Mouse (Mus musculus): Measurements from ENCODE around the gene Gm4869. TPM values are rescaled to one million over a fixed set of nuclear protein-coding genes. Genes with fewer than 3 reads are reported as not detected.
"Not testable (repeated sequence)": the region's sequence is repeated elsewhere in the genome, so short reads cannot be mapped to it uniquely, and the experiment has no call there.

Gm4869 gene
- total and polyA plus RNA-seq, 2 experiments from 2014 or later, result not detected

DNA sequence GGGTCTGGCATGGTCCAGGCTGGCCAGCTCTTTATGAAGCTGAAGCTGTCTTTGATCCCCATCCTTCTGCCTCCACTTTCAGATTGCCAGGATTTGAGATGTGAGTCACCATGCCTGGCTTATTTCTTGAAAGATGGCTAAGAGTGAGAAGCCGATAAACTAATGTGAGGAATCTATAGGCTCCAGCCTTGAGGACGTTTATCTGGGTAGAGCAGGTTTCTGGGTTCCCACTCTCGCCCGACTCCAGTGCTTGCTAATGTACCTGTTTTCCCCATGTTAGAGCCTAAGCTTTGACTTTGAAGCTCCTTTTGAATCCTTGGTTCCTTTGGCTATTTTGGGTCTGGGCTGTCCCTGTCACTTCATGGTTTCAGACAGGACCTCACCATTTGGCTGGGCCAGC lies 24.8 kb upstream of the Gm4869 start:
- WGBS, result 77% methylated on average over 4 of the region's 4 CpGs
- Histone ChIP-seq H3K9me3 (ENCODE audit: low read length) (no peaks in the 10 kb centered on the region), H3K4me2 (ENCODE audit: low read depth, low read length, poor library complexity, severe bottlenecking) (peak overlapping the region; percentile 74), H3K27me3 (ENCODE audit: insufficient read depth, low read length) (no peaks in the 10 kb centered on the region), H3K9ac (replicated peaks; ENCODE audit: low read length, poor library complexity, severe bottlenecking) (peak overlapping the region; percentile 99; the same call in 1 of the 2 replicates), H3K4me1 (ENCODE audit: insufficient read depth, low read length) (peaks cover 12% of the 10 kb centered on the region; the same call in 1 of the 2 replicates), H3K27ac (ENCODE audit: low read depth, low read length) (no peak overlapping the region), H3K4me3 (ENCODE audit: low read depth, low read length) (peak overlapping the region; percentile 99), H3K36me3 (ENCODE audit: insufficient read depth, low read length) (no peaks in the 10 kb centered on the region)
- TF ChIP-seq CTCF (IDR thresholded peaks at IDR 0.05), result no peak
- ATAC-seq (ENCODE audit: low FRiP score), result no peak
- DNase-seq (ENCODE audit: low spot score), result no peak

DNA sequence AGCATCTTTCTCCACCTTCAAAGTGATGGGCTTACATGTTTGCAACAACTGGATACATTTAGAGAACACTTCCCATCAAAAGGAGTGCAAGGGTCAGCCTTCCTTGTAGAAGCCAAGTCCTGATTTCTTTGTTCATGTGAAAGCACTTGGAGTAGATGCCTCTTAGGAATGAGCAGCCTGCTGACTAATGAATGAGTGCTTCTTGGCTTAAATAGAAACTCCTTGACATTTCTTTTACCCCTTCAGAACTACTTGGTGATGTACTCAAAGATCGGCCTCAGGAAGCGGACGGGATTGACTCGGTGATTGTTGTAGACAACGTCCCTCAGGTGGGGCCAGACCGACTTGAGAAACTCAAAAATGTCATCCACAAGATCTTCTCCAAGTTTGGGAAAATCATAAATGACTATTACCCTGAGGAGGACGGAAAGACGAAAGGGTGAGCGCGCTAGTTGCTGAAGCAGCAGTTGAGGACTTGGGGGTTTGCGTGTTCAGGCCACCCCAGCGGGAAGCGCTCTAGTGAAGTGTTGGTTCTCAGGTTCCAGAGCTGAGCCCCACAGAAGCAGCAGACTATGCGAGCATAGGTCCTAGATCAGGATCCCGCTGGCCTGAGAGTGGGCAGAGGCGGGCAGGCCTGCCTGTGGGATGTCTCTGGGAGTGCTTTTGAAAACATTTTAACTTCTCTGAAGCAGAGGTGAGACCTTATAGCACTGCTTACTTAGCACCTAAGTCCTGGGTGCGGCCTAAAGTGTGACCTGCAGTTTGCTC lies 20.2 kb upstream of the Gm4869 start:
- H3K4me2 ChIP-seq (ENCODE audit: low read depth, low read length, poor library complexity, severe bottlenecking), result no peak overlapping the region
- WGBS, result 93% methylated on average over 17 of the region's 17 CpGs
- ATAC-seq (ENCODE audit: low FRiP score) (no peak), DNase-seq (ENCODE audit: low spot score) (no peak)
- peaks cover 36% of the 10 kb centered on the region for H3K36me3 ChIP-seq (ENCODE audit: insufficient read depth, low read length)
- no peak overlapping the region for H3K27ac ChIP-seq (ENCODE audit: low read depth, low read length)
- H3K9ac ChIP-seq (replicated peaks; ENCODE audit: low read length, poor library complexity, severe bottlenecking), result no peak overlapping the region
- no peak overlapping the region for H3K4me3 ChIP-seq (ENCODE audit: low read depth, low read length)
- TF ChIP-seq CTCF (IDR thresholded peaks at IDR 0.05), result no peak
- peaks cover 11% of the 10 kb centered on the region; the same call in 1 of the 2 replicates for H3K4me1 ChIP-seq (ENCODE audit: insufficient read depth, low read length)
- no peaks in the 10 kb centered on the region for H3K9me3 ChIP-seq (ENCODE audit: low read length)
- H3K27me3 ChIP-seq (ENCODE audit: insufficient read depth, low read length), result no peaks in the 10 kb centered on the region

DNA sequence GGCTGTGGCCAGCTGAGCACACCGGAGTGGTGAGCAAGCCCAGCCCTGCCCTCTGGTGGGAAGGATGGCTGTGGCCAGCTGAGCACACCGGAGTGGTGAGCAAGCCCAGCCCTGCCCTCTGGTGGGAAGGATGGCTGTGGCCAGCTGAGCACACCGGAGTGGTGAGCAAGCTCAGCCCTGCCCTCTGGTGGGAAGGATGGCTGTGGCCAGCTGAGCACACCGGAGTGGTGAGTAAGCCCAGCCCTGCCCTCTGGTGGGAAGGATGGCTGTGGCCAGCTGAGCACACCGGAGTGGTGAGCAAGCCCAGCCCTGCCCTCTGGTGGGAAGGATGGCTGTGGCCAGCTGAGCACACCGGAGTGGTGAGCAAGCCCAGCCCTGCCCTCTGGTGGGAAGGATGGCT lies 6.3 kb upstream of the Gm4869 start:
- not testable (repeated sequence) for H3K4me2 ChIP-seq (ENCODE audit: low read depth, low read length, poor library complexity, severe bottlenecking); H3K4me1 ChIP-seq (ENCODE audit: insufficient read depth, low read length); ATAC-seq (ENCODE audit: low FRiP score); H3K9ac ChIP-seq (replicated peaks; ENCODE audit: low read length, poor library complexity, severe bottlenecking); H3K27ac ChIP-seq (ENCODE audit: low read depth, low read length); H3K4me3 ChIP-seq (ENCODE audit: low read depth, low read length); H3K27me3 ChIP-seq (ENCODE audit: insufficient read depth, low read length); H3K9me3 ChIP-seq (ENCODE audit: low read length); DNase-seq (ENCODE audit: low spot score)
- WGBS, result 93% methylated on average over 2 of the region's 6 CpGs
- H3K36me3 ChIP-seq (ENCODE audit: insufficient read depth, low read length), result peaks cover 70% of the 10 kb centered on the region
- peak; percentile 40 for TF ChIP-seq CTCF (IDR thresholded peaks at IDR 0.05)

DNA sequence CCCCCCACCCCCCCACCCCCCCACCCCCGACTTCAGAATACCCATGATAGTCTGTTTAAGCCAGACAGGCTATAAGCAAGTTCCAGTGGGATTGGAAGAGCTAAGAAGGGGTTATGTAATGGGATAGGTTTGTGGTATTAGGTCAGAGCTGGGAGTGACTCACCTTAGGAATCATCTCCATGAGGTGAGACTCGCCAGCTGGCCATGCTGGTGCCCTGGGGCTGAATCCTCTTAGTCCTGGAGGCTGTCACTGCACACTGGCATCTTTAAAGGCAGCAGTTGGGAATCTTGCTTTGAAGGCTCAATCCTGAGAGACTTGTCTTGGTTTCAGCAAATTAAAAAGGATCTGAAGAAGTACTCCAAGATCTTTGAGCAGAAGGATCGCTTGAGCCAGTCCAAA lies 4.0 kb upstream of the Gm4869 start:
- Histone ChIP-seq H3K36me3 (ENCODE audit: insufficient read depth, low read length) (peaks cover 58% of the 10 kb centered on the region), H3K27me3 (ENCODE audit: insufficient read depth, low read length) (no peaks in the 10 kb centered on the region), H3K27ac (ENCODE audit: low read depth, low read length) (no peak overlapping the region), H3K9ac (replicated peaks; ENCODE audit: low read length, poor library complexity, severe bottlenecking) (no peak overlapping the region), H3K4me1 (ENCODE audit: insufficient read depth, low read length) (no peaks in the 10 kb centered on the region), H3K4me3 (ENCODE audit: low read depth, low read length) (no peak overlapping the region), H3K9me3 (ENCODE audit: low read length) (no peaks in the 10 kb centered on the region), H3K4me2 (ENCODE audit: low read depth, low read length, poor library complexity, severe bottlenecking) (no peak overlapping the region)
- no peak for DNase-seq (ENCODE audit: low spot score)
- no peak for ATAC-seq (ENCODE audit: low FRiP score)
- TF ChIP-seq CTCF (IDR thresholded peaks at IDR 0.05), result no peak
- 90% methylated on average over 3 of the region's 3 CpGs for WGBS

DNA sequence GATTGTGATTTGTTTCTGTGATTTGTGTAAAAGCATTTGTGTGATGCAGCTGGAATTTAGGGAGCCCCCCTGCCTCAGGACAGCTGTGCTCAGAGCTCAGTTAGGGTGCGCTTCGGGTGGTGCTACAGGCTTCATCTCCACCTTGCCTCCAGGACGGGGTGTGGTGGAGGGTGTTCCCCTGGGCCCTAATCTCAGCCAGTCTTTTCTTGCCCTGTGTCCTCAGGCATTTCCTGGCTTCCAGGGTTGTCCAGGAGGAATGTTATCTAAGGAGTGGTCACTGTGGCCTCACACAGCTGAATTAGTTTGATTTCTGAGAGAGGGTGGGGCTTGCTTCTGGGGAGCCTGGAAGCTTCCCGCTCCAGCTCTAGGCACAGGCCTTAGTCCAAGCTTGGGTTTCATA lies 1.4 kb upstream of the Gm4869 start:
- H3K9ac ChIP-seq (replicated peaks; ENCODE audit: low read length, poor library complexity, severe bottlenecking), result no peak overlapping the region
- no peak overlapping the region for H3K4me2 ChIP-seq (ENCODE audit: low read depth, low read length, poor library complexity, severe bottlenecking)
- TF ChIP-seq CTCF (IDR thresholded peaks at IDR 0.05), result no peak
- no peak for DNase-seq (ENCODE audit: low spot score)
- H3K9me3 ChIP-seq (ENCODE audit: low read length), result no peaks in the 10 kb centered on the region
- peaks cover 40% of the 10 kb centered on the region for H3K36me3 ChIP-seq (ENCODE audit: insufficient read depth, low read length)
- 93% methylated on average over 4 of the region's 4 CpGs for WGBS
- H3K27me3 ChIP-seq (ENCODE audit: insufficient read depth, low read length), result no peaks in the 10 kb centered on the region
- H3K27ac ChIP-seq (ENCODE audit: low read depth, low read length), result no peak overlapping the region
- no peak for ATAC-seq (ENCODE audit: low FRiP score)
- H3K4me3 ChIP-seq (ENCODE audit: low read depth, low read length), result no peak overlapping the region
- no peaks in the 10 kb centered on the region for H3K4me1 ChIP-seq (ENCODE audit: insufficient read depth, low read length)

DNA sequence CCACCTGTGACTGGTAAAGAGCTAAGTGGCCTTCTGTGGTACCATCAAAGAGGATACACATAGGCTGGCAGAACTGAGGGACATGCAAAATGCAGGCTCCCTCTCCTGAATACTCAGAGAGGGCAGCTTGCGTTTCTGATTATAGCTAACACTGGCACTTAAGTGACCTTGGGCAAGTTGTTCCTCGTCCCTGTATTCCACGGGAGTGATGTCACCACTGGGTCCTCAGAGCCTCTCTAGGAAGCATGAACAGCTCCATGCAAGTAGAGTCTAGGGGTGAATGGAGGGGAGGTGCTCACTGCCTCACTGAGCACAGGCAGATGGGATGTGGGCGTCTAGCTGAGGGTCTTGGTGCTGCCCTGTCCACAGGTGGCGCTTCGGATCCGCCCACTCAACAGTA lies 609 bp downstream of the Gm4869 start:
- Histone ChIP-seq H3K27me3 (ENCODE audit: insufficient read depth, low read length) (no peaks in the 10 kb centered on the region), H3K4me2 (ENCODE audit: low read depth, low read length, poor library complexity, severe bottlenecking) (no peak overlapping the region), H3K4me3 (ENCODE audit: low read depth, low read length) (no peak overlapping the region), H3K9ac (replicated peaks; ENCODE audit: low read length, poor library complexity, severe bottlenecking) (no peak overlapping the region), H3K36me3 (ENCODE audit: insufficient read depth, low read length) (peaks cover 24% of the 10 kb centered on the region), H3K4me1 (ENCODE audit: insufficient read depth, low read length) (no peaks in the 10 kb centered on the region), H3K9me3 (ENCODE audit: low read length) (no peaks in the 10 kb centered on the region), H3K27ac (ENCODE audit: low read depth, low read length) (no peak overlapping the region)
- DNase-seq (ENCODE audit: low spot score), result no peak
- WGBS, result 76% methylated on average over 7 of the region's 7 CpGs
- ATAC-seq (ENCODE audit: low FRiP score), result no peak
- TF ChIP-seq CTCF (IDR thresholded peaks at IDR 0.05), result 0 out of 2 replicates have a peak, but pooled peaks have one; percentile 6

Data from midbrain, postnatal 0 days (tissue).